In genomic region chr11:101265906-101266305, GRCm38 (mm10) we compare ENCODE assay signal across 14 mouse cellular contexts. TPM values are rescaled to one million over a fixed set of nuclear protein-coding genes. Genes with fewer than 3 reads are reported as not detected.
DNase-seq lines count a peak whose midpoint lies in the region; ATAC-seq and TF ChIP-seq lines count a peak whose summit lies in the region.
"Had no signal": no experiment of that assay in that cellular context is flagged by ENCODE, and none has a peak within 500 bp of the region (broad histone marks: within the 10 kb centered on the region; RNA-seq: fewer than 3 reads in every experiment).

No protein-coding gene starts in this region.

- H3K36me3 ChIP-seq in kidney, embryonic 16.5 days (ENCODE audit: insufficient read depth, low read length), result peaks cover 3% of the 10 kb centered on the region; the same call in 1 of the 2 replicates
- 0 out of 2 replicates have a peak, but pooled peaks cover 3% of the 10 kb centered on the region for H3K36me3 ChIP-seq in kidney, embryonic 14.5 days (ENCODE audit: control insufficient read depth, insufficient read depth, low read length)
- no peaks in the 10 kb centered on the region for H3K36me3 ChIP-seq in embryonic facial prominence, embryonic 12.5 days
- H3K36me3 ChIP-seq in hindbrain, postnatal 0 days (ENCODE audit: insufficient read depth, low read length), result no peaks in the 10 kb centered on the region
- H3K36me3 ChIP-seq: liver, embryonic 15.5 days had no signal

- H3K9me3 ChIP-seq in kidney, embryonic 16.5 days (ENCODE audit: low read length), result no peaks in the 10 kb centered on the region
- H3K9me3 ChIP-seq in kidney, embryonic 14.5 days (ENCODE audit: control insufficient read depth, low read length), result no peaks in the 10 kb centered on the region
- no peaks in the 10 kb centered on the region for H3K9me3 ChIP-seq in embryonic facial prominence, embryonic 12.5 days
- no peaks in the 10 kb centered on the region for H3K9me3 ChIP-seq in hindbrain, postnatal 0 days (ENCODE audit: low read length)
- H3K9me3 ChIP-seq: kidney, embryonic 15.5 days; liver, embryonic 15.5 days had no signal

- peak overlapping the region; percentile 59; the same call in 1 of the 2 replicates for H3K4me2 ChIP-seq in kidney, embryonic 16.5 days (replicated peaks; ENCODE audit: low read depth, low read length)
- H3K4me2 ChIP-seq in kidney, embryonic 14.5 days (replicated peaks; ENCODE audit: low read depth, low read length), result no peak overlapping the region; the same call in 1 of the 2 replicates
- H3K4me2 ChIP-seq in embryonic facial prominence, embryonic 12.5 days (replicated peaks), result peak overlapping the region; percentile 52
- peak overlapping the region; percentile 53 for H3K4me2 ChIP-seq in hindbrain, postnatal 0 days (ENCODE audit: low read depth, low read length)

- H3K4me3 ChIP-seq in kidney, embryonic 16.5 days (ENCODE audit: low read length), result no peak overlapping the region
- H3K4me3 ChIP-seq in kidney, embryonic 14.5 days (ENCODE audit: low read length), result no peak overlapping the region
- H3K4me3 ChIP-seq in embryonic facial prominence, embryonic 12.5 days, result peak overlapping the region; percentile 35; the same call in 1 of the 2 replicates
- H3K4me3 ChIP-seq in hindbrain, postnatal 0 days (ENCODE audit: low read length), result no peak overlapping the region
- H3K4me3 ChIP-seq: erythroblast, embryonic 14.5 days had no signal

- WGBS in kidney, embryonic 16.5 days, result 50% methylated on average over 6 of the region's 6 CpGs
- WGBS in kidney, embryonic 14.5 days, result 47% methylated on average over 6 of the region's 6 CpGs
- WGBS in embryonic facial prominence, embryonic 12.5 days, result 22% methylated on average over 6 of the region's 6 CpGs
- 23% methylated on average over 6 of the region's 6 CpGs for WGBS in hindbrain, postnatal 0 days

- peak; percentile 56 for DNase-seq in NIH3T3 (ENCODE audit: low read depth)
- DNase-seq in hindbrain, postnatal 0 days (ENCODE audit: low spot score), result no peak
- no peak for DNase-seq in layer of hippocampus, postnatal 14 days (ENCODE audit: low spot score in 2 of 2)
- DNase-seq: cerebellum, adult 11 months; cerebellum, postnatal 36 days; heart, adult 18-20 months had no signal

- H3K9ac ChIP-seq in kidney, embryonic 16.5 days (replicated peaks; ENCODE audit: low read length), result no peak overlapping the region
- H3K9ac ChIP-seq in kidney, embryonic 14.5 days (ENCODE audit: low read depth, low read length), result no peak overlapping the region
- no peak overlapping the region for H3K9ac ChIP-seq in embryonic facial prominence, embryonic 12.5 days
- H3K9ac ChIP-seq in hindbrain, postnatal 0 days (replicated peaks; ENCODE audit: low read length), result no peak overlapping the region
- H3K9ac ChIP-seq: liver, embryonic 15.5 days had no signal

- no peak overlapping the region for H3K27ac ChIP-seq in kidney, embryonic 16.5 days (ENCODE audit: low read length)
- no peak overlapping the region for H3K27ac ChIP-seq in kidney, embryonic 14.5 days (ENCODE audit: low read depth, low read length)
- no peak overlapping the region for H3K27ac ChIP-seq in embryonic facial prominence, embryonic 12.5 days
- H3K27ac ChIP-seq in hindbrain, postnatal 0 days, result no peak overlapping the region
- H3K27ac ChIP-seq: kidney, embryonic 15.5 days; liver, embryonic 15.5 days had no signal

- H3K4me1 ChIP-seq in kidney, embryonic 16.5 days (ENCODE audit: insufficient read depth, low read length), result peaks cover 52% of the 10 kb centered on the region
- H3K4me1 ChIP-seq in kidney, embryonic 14.5 days (ENCODE audit: control insufficient read depth, insufficient read depth, low read length), result peaks cover 30% of the 10 kb centered on the region
- H3K4me1 ChIP-seq in embryonic facial prominence, embryonic 12.5 days, result peaks cover 42% of the 10 kb centered on the region
- H3K4me1 ChIP-seq in hindbrain, postnatal 0 days (ENCODE audit: insufficient read depth, low read length), result peaks cover 9% of the 10 kb centered on the region

- TF ChIP-seq CTCF in hindbrain, postnatal 0 days (IDR thresholded peaks at IDR 0.05; ENCODE audit: low read depth), result no peak

- peaks cover 20% of the 10 kb centered on the region for H3K27me3 ChIP-seq in kidney, embryonic 16.5 days (ENCODE audit: insufficient read depth, low read length)
- H3K27me3 ChIP-seq in kidney, embryonic 14.5 days (ENCODE audit: control insufficient read depth, insufficient read depth, low read length), result peaks cover 9% of the 10 kb centered on the region; the same call in 1 of the 2 replicates
- H3K27me3 ChIP-seq in embryonic facial prominence, embryonic 12.5 days, result peaks cover 53% of the 10 kb centered on the region
- peaks cover 15% of the 10 kb centered on the region for H3K27me3 ChIP-seq in hindbrain, postnatal 0 days (ENCODE audit: insufficient read depth, low read length)

- no peak for ATAC-seq in kidney, embryonic 16.5 days (ENCODE audit: low FRiP score, low TSS enrichment)
- no peak for ATAC-seq in kidney, embryonic 14.5 days (ENCODE audit: low FRiP score, low TSS enrichment)
- no peak for ATAC-seq in embryonic facial prominence, embryonic 12.5 days (ENCODE audit: insufficient number of reproducible peaks, insufficient read depth, low FRiP score, low TSS enrichment)
- ATAC-seq in hindbrain, postnatal 0 days, result no peak
- ATAC-seq in erythroblast, adult 5-6 weeks (replicated peaks; ENCODE audit: low FRiP score, poor library complexity, severe bottlenecking), result no peak

RNA-seq across cellular contexts. Expression of gene Wnk4, which starts 5.5 kb away (rescaled TPM):
- polyA plus RNA-seq in kidney, embryonic 16.5 days (2015; fragmentation: Nextera tagmentation; extraction: Ambion mirVana), result 30.5 and 39.5 TPM in 2 replicates
- 18.9 and 28.1 TPM in 2 replicates for polyA plus RNA-seq in kidney, embryonic 14.5 days (2014; fragmentation: Nextera tagmentation; extraction: Ambion mirVana)
- 7.7 and 8.0 TPM in 2 replicates for polyA plus RNA-seq in embryonic facial prominence, embryonic 12.5 days (2016; fragmentation: Nextera tagmentation; extraction: Ambion mirVana)
- total RNA-seq in hindbrain, postnatal 0 days (2014; rRNA removed), result 1.5 and 2.5 TPM in 2 replicates
- 6.5 and 8.0 TPM in 2 replicates for polyA plus RNA-seq in hindbrain, postnatal 0 days (2015; fragmentation: Nextera tagmentation; extraction: Ambion mirVana)
- 1 to 10 TPM; 6.9 to 9.4 TPM for total RNA-seq in layer of hippocampus, postnatal 14 days (2021)
- total RNA-seq in erythroblast, adult 5-6 weeks (2015; ENCODE audit: low replicate concordance), result 2.3 and 17.7 TPM in 2 replicates
- 1.5 and 6.0 TPM in 2 replicates for total RNA-seq in erythroblast, adult 5-6 weeks (2017; ENCODE audit: low replicate concordance)
- total RNA-seq: megakaryocyte progenitor cell, adult 5-6 weeks had no signal

RNA-seq across cellular contexts. Expression of gene Vps25, which starts 12.4 kb away (rescaled TPM):
- 154 TPM in 2 replicates for polyA plus RNA-seq in kidney, embryonic 16.5 days (2015; fragmentation: Nextera tagmentation; extraction: Ambion mirVana)
- 154 and 160 TPM in 2 replicates for polyA plus RNA-seq in kidney, embryonic 14.5 days (2014; fragmentation: Nextera tagmentation; extraction: Ambion mirVana)
- 93.6 and 99.3 TPM in 2 replicates for polyA plus RNA-seq in embryonic facial prominence, embryonic 12.5 days (2016; fragmentation: Nextera tagmentation; extraction: Ambion mirVana)
- total RNA-seq in hindbrain, postnatal 0 days (2014; rRNA removed), result 66.1 and 82.1 TPM in 2 replicates
- 134 and 137 TPM in 2 replicates for polyA plus RNA-seq in hindbrain, postnatal 0 days (2015; fragmentation: Nextera tagmentation; extraction: Ambion mirVana)
- 10 to 100 TPM; 72.3 to 80.9 TPM for total RNA-seq in layer of hippocampus, postnatal 14 days (2021)
- 83.8 and 91.5 TPM in 2 replicates for total RNA-seq in erythroblast, adult 5-6 weeks (2015; ENCODE audit: low replicate concordance)
- 25.0 and 31.3 TPM in 2 replicates for total RNA-seq in erythroblast, adult 5-6 weeks (2017; ENCODE audit: low replicate concordance)

RNA-seq across cellular contexts. Expression of gene Cntd1, which starts 12.9 kb away (rescaled TPM):
- polyA plus RNA-seq in kidney, embryonic 16.5 days (2015; fragmentation: Nextera tagmentation; extraction: Ambion mirVana), result 1.7 and 3.2 TPM in 2 replicates
- 1.2 and 1.7 TPM in 2 replicates for polyA plus RNA-seq in kidney, embryonic 14.5 days (2014; fragmentation: Nextera tagmentation; extraction: Ambion mirVana)
- polyA plus RNA-seq in embryonic facial prominence, embryonic 12.5 days (2016; fragmentation: Nextera tagmentation; extraction: Ambion mirVana), result 1.4 and 2.0 TPM in 2 replicates
- 0.10 TPM in 1 of 2 replicates, not detected in the other for total RNA-seq in hindbrain, postnatal 0 days (2014; rRNA removed)
- 0.66 and 0.89 TPM in 2 replicates for polyA plus RNA-seq in hindbrain, postnatal 0 days (2015; fragmentation: Nextera tagmentation; extraction: Ambion mirVana)
- total RNA-seq in layer of hippocampus, postnatal 14 days (2021), result under 1 TPM; 0.33 to 0.46 TPM
- total RNA-seq in erythroblast, adult 5-6 weeks (2015; ENCODE audit: low replicate concordance), result 0.96 TPM in 1 of 2 replicates, not detected in the other
- 2.2 and 5.4 TPM in 2 replicates for total RNA-seq in erythroblast, adult 5-6 weeks (2017; ENCODE audit: low replicate concordance)
- polyA plus RNA-seq: erythroblast, embryonic 14.5 days had no signal

RNA-seq across cellular contexts. Expression of gene Coa3, which starts 13.0 kb away (rescaled TPM):
- polyA plus RNA-seq in kidney, embryonic 16.5 days (2015; fragmentation: Nextera tagmentation; extraction: Ambion mirVana), result 197 and 200 TPM in 2 replicates
- 204 and 207 TPM in 2 replicates for polyA plus RNA-seq in kidney, embryonic 14.5 days (2014; fragmentation: Nextera tagmentation; extraction: Ambion mirVana)
- polyA plus RNA-seq in embryonic facial prominence, embryonic 12.5 days (2016; fragmentation: Nextera tagmentation; extraction: Ambion mirVana), result 201 and 209 TPM in 2 replicates
- total RNA-seq in hindbrain, postnatal 0 days (2014; rRNA removed), result 146 and 154 TPM in 2 replicates
- 214 and 225 TPM in 2 replicates for polyA plus RNA-seq in hindbrain, postnatal 0 days (2015; fragmentation: Nextera tagmentation; extraction: Ambion mirVana)
- 10 to 100 TPM; 82.2 to 93.7 TPM for total RNA-seq in layer of hippocampus, postnatal 14 days (2021)
- total RNA-seq in erythroblast, adult 5-6 weeks (2015; ENCODE audit: low replicate concordance), result 12.3 and 29.8 TPM in 2 replicates
- 5.3 and 10.6 TPM in 2 replicates for total RNA-seq in erythroblast, adult 5-6 weeks (2017; ENCODE audit: low replicate concordance)

RNA-seq across cellular contexts. Expression of gene Ramp2, which starts 20.1 kb away (rescaled TPM):
- polyA plus RNA-seq in kidney, embryonic 16.5 days (2015; fragmentation: Nextera tagmentation; extraction: Ambion mirVana), result 246 and 270 TPM in 2 replicates
- polyA plus RNA-seq in kidney, embryonic 14.5 days (2014; fragmentation: Nextera tagmentation; extraction: Ambion mirVana), result 248 and 275 TPM in 2 replicates
- 80.2 and 86.9 TPM in 2 replicates for polyA plus RNA-seq in embryonic facial prominence, embryonic 12.5 days (2016; fragmentation: Nextera tagmentation; extraction: Ambion mirVana)
- total RNA-seq in hindbrain, postnatal 0 days (2014; rRNA removed), result 66.1 and 72.7 TPM in 2 replicates
- polyA plus RNA-seq in hindbrain, postnatal 0 days (2015; fragmentation: Nextera tagmentation; extraction: Ambion mirVana), result 108 and 111 TPM in 2 replicates
- 10 to 100 TPM; 74.0 to 75.7 TPM for total RNA-seq in layer of hippocampus, postnatal 14 days (2021)
- total RNA-seq in erythroblast, adult 5-6 weeks (2015; ENCODE audit: low replicate concordance), result 2.7 TPM in 1 of 2 replicates, not detected in the other
- total RNA-seq in erythroblast, adult 5-6 weeks (2017; ENCODE audit: low replicate concordance), result not detected in 2 replicates
